Mouse (Mus musculus) CH12.LX (cell line): Measurements from ENCODE around the gene Oog4. TPM values are rescaled to one million over a fixed set of nuclear protein-coding genes. Genes with fewer than 3 reads are reported as not detected.

Source experiments
- DNase-seq: peaks from one replicate; pipeline ENCODE4 v3.0.0-alpha.2; 2013; ENCODE audit errors: extremely low read depth
- H3K27ac ChIP-seq: 2 replicates; pipeline ENCODE4 v1.5.1; 2012; ENCODE audit warnings: low read depth, mild to moderate bottlenecking, control low read depth, moderate library complexity; ENCODE audit not compliant: insufficient read depth
- H3K27me3 ChIP-seq: replicated peaks from 2 replicates; pipeline ENCODE3; 2012; ENCODE audit warnings: inconsistent platforms
- H3K36me3 ChIP-seq, 2 experiments: replicated peaks in 1 of 2; 2 replicates each; pipeline versions ENCODE3 to v1.6.1; 2012; ENCODE audit warnings: inconsistent platforms in 1 of 2, low read length in 1 of 2, mild to moderate bottlenecking in 1 of 2, mixed read lengths in 1 of 2, moderate library complexity in 1 of 2; ENCODE audit not compliant: control insufficient read depth in 1 of 2, insufficient read depth in 1 of 2
- H3K4me1 ChIP-seq, 2 experiments: 2 replicates each; pipeline ENCODE4 v1.6.1; 2012; ENCODE audit warnings: inconsistent platforms in 1 of 2, moderate library complexity in 1 of 2; ENCODE audit not compliant: insufficient read depth in 2 of 2, control insufficient read depth in 1 of 2
- H3K4me2 ChIP-seq: 2 replicates; pipeline ENCODE4 v1.6.1; 2012; ENCODE audit warnings: low read depth, mild to moderate bottlenecking, control low read depth; ENCODE audit not compliant: poor library complexity, insufficient read depth, severe bottlenecking
- H3K4me3 ChIP-seq, 3 experiments: fragments of 150-350 bp in 1 of 3; sonication (generic) in 1 of 3; replicated peaks in 1 of 3; 2 replicates each; pipeline versions ENCODE3 to v1.5.1; 2011 to 2012; ENCODE audit warnings: low read depth in 2 of 3, low read length in 2 of 3, mild to moderate bottlenecking in 2 of 3, moderate library complexity in 2 of 3, control low read depth in 1 of 3, improper control_type of control experiment in 1 of 3, inconsistent platforms in 1 of 3, mixed read lengths in 1 of 3; ENCODE audit not compliant: poor library complexity in 1 of 3
- H3K79me2 ChIP-seq: replicated peaks from 2 replicates; pipeline ENCODE4 v1.6.1; 2012; ENCODE audit warnings: mild to moderate bottlenecking, moderate library complexity; ENCODE audit not compliant: control insufficient read depth, poor library complexity, insufficient read depth, severe bottlenecking; ENCODE audit errors: extremely low read depth
- H3K9ac ChIP-seq: 2 replicates; pipeline ENCODE4 v1.6.1; 2012; ENCODE audit warnings: low read depth, mild to moderate bottlenecking, control low read depth, moderate library complexity; ENCODE audit not compliant: insufficient read depth
- H3K9me3 ChIP-seq: replicated peaks from 2 replicates; pipeline ENCODE3; 2012; ENCODE audit warnings: low read length, inconsistent platforms, mixed read lengths
- BHLHE40 ChIP-seq: IDR thresholded peaks from 2 replicates; pipeline ENCODE4 v1.6.1; 2011; ENCODE audit warnings: mild to moderate bottlenecking, low read depth, low read length, improper control_type of control experiment
- CHD2 ChIP-seq: IDR thresholded peaks from 2 replicates; pipeline ENCODE4 v1.6.1; 2011; ENCODE audit warnings: low read length, improper control_type of control experiment
- E2F4 ChIP-seq: IDR thresholded peaks from 2 replicates; pipeline ENCODE4 v1.6.1; 2011; ENCODE audit warnings: low read depth, low read length, improper control_type of control experiment; ENCODE audit not compliant: insufficient replicate concordance
- ELF1 ChIP-seq: IDR thresholded peaks from 2 replicates; pipeline ENCODE4 v1.6.1; 2014; ENCODE audit warnings: low read depth, mild to moderate bottlenecking, inconsistent platforms, low read length, improper control_type of control experiment
- EP300 ChIP-seq: IDR thresholded peaks from 2 replicates; pipeline ENCODE4 v1.6.1; 2011; ENCODE audit warnings: low read length, improper control_type of control experiment
- ETS1 ChIP-seq: conservative IDR thresholded peaks from 2 replicates; pipeline ENCODE4 v1.6.1; 2012; ENCODE audit warnings: low read depth, mild to moderate bottlenecking, inconsistent platforms, low read length, improper control_type of control experiment, moderate library complexity
- HCFC1 ChIP-seq: IDR thresholded peaks from 2 replicates; pipeline ENCODE4 v1.6.1; 2012; ENCODE audit warnings: low read depth, mild to moderate bottlenecking, inconsistent platforms, low read length, improper control_type of control experiment
- IRF4 ChIP-seq: IDR thresholded peaks from 2 replicates; pipeline ENCODE4 v1.6.1; 2014; ENCODE audit warnings: low read depth, mild to moderate bottlenecking, inconsistent platforms, low read length, improper control_type of control experiment
- JUN ChIP-seq: IDR thresholded peaks from 2 replicates; pipeline ENCODE4 v1.6.1; 2011; ENCODE audit warnings: low read depth, mild to moderate bottlenecking, low read length, improper control_type of control experiment, moderate library complexity; ENCODE audit not compliant: insufficient read depth
- JUND ChIP-seq: conservative IDR thresholded peaks from 2 replicates; pipeline ENCODE4 v1.6.1; 2011; ENCODE audit warnings: low read depth, low read length, improper control_type of control experiment
- KAT2A ChIP-seq: IDR thresholded peaks from 2 replicates; pipeline ENCODE4 v1.6.1; 2012; ENCODE audit warnings: low read length, improper control_type of control experiment, inconsistent platforms; ENCODE audit not compliant: insufficient replicate concordance
- MAX ChIP-seq: IDR thresholded peaks from 2 replicates; pipeline ENCODE4 v1.6.1; 2011; ENCODE audit warnings: low read length, improper control_type of control experiment
- MAZ ChIP-seq: IDR thresholded peaks from 2 replicates; pipeline ENCODE4 v1.6.1; 2012; ENCODE audit warnings: low read depth, mild to moderate bottlenecking, inconsistent platforms, low read length, improper control_type of control experiment, moderate library complexity
- MEF2A ChIP-seq: IDR thresholded peaks from 2 replicates; pipeline ENCODE4 v1.6.1; 2014; ENCODE audit warnings: low read depth, mild to moderate bottlenecking, inconsistent platforms, low read length, improper control_type of control experiment, borderline replicate concordance
- MXI1 ChIP-seq: IDR thresholded peaks from 2 replicates; pipeline ENCODE4 v1.6.1; 2011; ENCODE audit warnings: mild to moderate bottlenecking, low read depth, low read length, improper control_type of control experiment
- MYC ChIP-seq: IDR thresholded peaks from 2 replicates; pipeline ENCODE4 v1.6.1; 2011; ENCODE audit warnings: low read depth, mild to moderate bottlenecking, improper control_type of control experiment, low read length
- NELFE ChIP-seq: IDR thresholded peaks from 2 replicates; pipeline ENCODE4 v1.6.1; 2011; ENCODE audit warnings: low read depth, low read length, improper control_type of control experiment
- PAX5 ChIP-seq: IDR thresholded peaks from 2 replicates; pipeline ENCODE4 v1.6.1; 2012; ENCODE audit warnings: low read length, inconsistent platforms, mixed read lengths
- POLR2A ChIP-seq: IDR thresholded peaks from 2 replicates; pipeline ENCODE4 v1.6.1; 2011; ENCODE audit warnings: low read depth, mild to moderate bottlenecking, improper control_type of control experiment, low read length
- POLR2AphosphoS2 ChIP-seq: IDR thresholded peaks from 2 replicates; pipeline ENCODE4 v1.6.1; 2011; ENCODE audit warnings: low read depth, low read length, improper control_type of control experiment
- RAD21 ChIP-seq: IDR thresholded peaks from 2 replicates; pipeline ENCODE4 v1.6.1; 2011; ENCODE audit warnings: low read depth, mild to moderate bottlenecking, low read length, improper control_type of control experiment, moderate library complexity
- RCOR1 ChIP-seq: conservative IDR thresholded peaks from 2 replicates; pipeline ENCODE4 v1.6.1; 2012; ENCODE audit warnings: low read depth, mild to moderate bottlenecking, inconsistent platforms, low read length, improper control_type of control experiment
- SIN3A ChIP-seq: IDR thresholded peaks from 2 replicates; pipeline ENCODE4 v1.6.1; 2012; ENCODE audit warnings: low read length, improper control_type of control experiment, inconsistent platforms
- TBP ChIP-seq: conservative IDR thresholded peaks from 2 replicates; pipeline ENCODE4 v1.6.1; 2011; ENCODE audit warnings: low read depth, low read length, improper control_type of control experiment
- TCF12 ChIP-seq: IDR thresholded peaks from 2 replicates; pipeline ENCODE4 v1.6.1; 2014; ENCODE audit warnings: low read depth, mild to moderate bottlenecking, inconsistent platforms, low read length, improper control_type of control experiment
- ZC3H11A ChIP-seq: IDR thresholded peaks from 2 replicates; pipeline ENCODE4 v1.6.1; 2012; ENCODE audit warnings: low read depth, mild to moderate bottlenecking, inconsistent platforms, low read length, improper control_type of control experiment
- ZMIZ1 ChIP-seq: IDR thresholded peaks from 2 replicates; pipeline ENCODE4 v1.6.1; 2012; ENCODE audit warnings: low read depth, mild to moderate bottlenecking, inconsistent platforms, low read length, improper control_type of control experiment
- ZNF384 ChIP-seq: IDR thresholded peaks from 2 replicates; pipeline ENCODE4 v1.6.1; 2012; ENCODE audit warnings: low read depth, low read length, improper control_type of control experiment, inconsistent platforms
- dilution Hi-C: fragments of 300-500 bp; cut with MboI; formaldehyde crosslinking; loops from 2 replicates; pipeline ENCODE4 v1.14.3; 2020; ENCODE audit warnings: low sequenced_read_pairs; ENCODE audit not compliant: extremely low pct_unique_long_range_greater_than_20kb, extremely low pct_ligation_motif_present
- in situ Hi-C: fragments of 300-500 bp; cut with MboI; formaldehyde crosslinking; loops from 3 replicates; pipeline ENCODE4 v1.14.3; 2019; ENCODE audit warnings: low sequenced_read_pairs, low pct_ligation_motif_present, low pct_unique_long_range_greater_than_20kb, mixed read lengths
- polyA plus RNA-seq: library from polyadenylated mRNA; unstranded; fragments of >175 nt; gene quantifications from 2 replicates; pipeline ENCODE4 v1.2.1, GENCODE M21; 2012; ENCODE audit warnings: low read depth; ENCODE audit not compliant: insufficient read length
- total RNA-seq, 2 experiments: library from RNA; depleted of rRNA; stranded (reverse); fragments of 300-350 nt in 1 of 2; fragments of >200 nt in 1 of 2; gene quantifications; 2 replicates each; pipeline ENCODE4 v1.2.3; 2012 to 2014

The Oog4 gene
- total and polyA plus RNA-seq, 3 experiments = not detected

GRCm38 (mm10) chr4:143413621-143414020 is 36.5 kb downstream of the Oog4 start:
- dilution Hi-C loops (no loop called here), in situ Hi-C loops (no loop called here)
- Histone ChIP-seq H3K9me3 (no peaks in the 10 kb centered on the region), H3K27ac (no peak overlapping the region), H3K4me3 (peak overlapping the region in 2 of 3 experiments; percentile 71 to 75), H3K79me2 (peaks cover 14% of the 10 kb centered on the region), H3K36me3 (peaks cover 31 to 44% of the 10 kb centered on the region in 2 experiments), H3K27me3 (peaks cover 2% of the 10 kb centered on the region), H3K4me2 (peak overlapping the region; percentile 46; the same call in 1 of the 2 replicates), H3K4me1 (peaks cover 0 to 10% of the 10 kb centered on the region in 2 experiments; a peak in 1 of 4 replicates), H3K9ac (no peak overlapping the region)
- DNase-seq = no peak
- TF ChIP-seq IRF4 (no peak), E2F4 (no peak), EP300 (no peak), TBP (no peak), RAD21 (no peak), CHD2 (no peak)

GRCm38 (mm10) chr4:143412219-143413092 is 37.7 kb downstream of the Oog4 start, which contains the start of gene Pramef8:
Gene Pramef8, plus strand, starts transcription at chr4:143412426.
- no peaks in the 10 kb centered on the region for H3K9me3 ChIP-seq
- peak within 1 kb of the TSS; percentile 71 to 75 (median 74) for H3K4me3 ChIP-seq
- DNase-seq = peak; percentile 94
- dilution Hi-C loops (no loop called here), in situ Hi-C loops (no loop called here)
- H3K36me3 ChIP-seq = peaks cover 20 to 32% of the 10 kb centered on the region in 2 experiments
- H3K9ac ChIP-seq = peak within 1 kb of the TSS; percentile 91
- peak within 1 kb of the TSS; percentile 98 for H3K4me2 ChIP-seq
- H3K27me3 ChIP-seq = peaks cover 5% of the 10 kb centered on the region
- H3K4me1 ChIP-seq = peaks cover 0 to 10% of the 10 kb centered on the region in 2 experiments; a peak in 1 of 4 replicates
- peaks cover 14% of the 10 kb centered on the region for H3K79me2 ChIP-seq
- peak within 1 kb of the TSS; percentile 36 for H3K27ac ChIP-seq
- peak; percentile 92 for TF ChIP-seq HCFC1
- peak; percentile 93 for TF ChIP-seq ZNF384
- no peak for TF ChIP-seq PAX5
- TF ChIP-seq RAD21 = no peak
- peak; percentile 31; the same call in 1 of the 2 replicates for TF ChIP-seq MEF2A
- peak; percentile 91 for TF ChIP-seq SIN3A
- TF ChIP-seq E2F4 = peak; percentile 57; the same call in 1 of the 2 replicates
- TF ChIP-seq MAZ = peak; percentile 51; the same call in 1 of the 2 replicates
- TF ChIP-seq TBP = peak; percentile 94
- 0 out of 2 replicates have a peak, but pooled peaks have one; percentile 33 for TF ChIP-seq BHLHE40
- peak; percentile 45; the same call in 1 of the 2 replicates for TF ChIP-seq MXI1
- TF ChIP-seq MYC = no peak; the same call in 1 of the 2 replicates
- peak; percentile 23; the same call in 1 of the 2 replicates for TF ChIP-seq ETS1
- peak; percentile 68 for TF ChIP-seq TCF12
- no peak for TF ChIP-seq ZC3H11A
- no peak for TF ChIP-seq JUN
- TF ChIP-seq RCOR1 = no peak
- TF ChIP-seq POLR2A = peak; percentile 82
- peak; percentile 51; the same call in 1 of the 2 replicates for TF ChIP-seq JUND
- peak; percentile 77 for TF ChIP-seq ZMIZ1
- peak; percentile 100 for TF ChIP-seq ELF1
- peak; percentile 85 for TF ChIP-seq KAT2A
- peak; percentile 84 for TF ChIP-seq CHD2
- TF ChIP-seq MAX = peak; percentile 43; the same call in 1 of the 2 replicates
- TF ChIP-seq POLR2AphosphoS2 = peak; percentile 38; the same call in 1 of the 2 replicates
- TF ChIP-seq IRF4 = peak; percentile 41; the same call in 1 of the 2 replicates
- TF ChIP-seq NELFE = peak; percentile 76
